In genomic region chr15:96392878-96393277, GRCm38 (mm10) we compare ENCODE assay signal across 22 mouse cellular contexts.
DNase-seq lines count a peak whose midpoint lies in the region; ATAC-seq and TF ChIP-seq lines count a peak whose summit lies in the region.
"Had no signal": no experiment of that assay in that cellular context is flagged by ENCODE, and none has a peak within 500 bp of the region (broad histone marks: within the 10 kb centered on the region; RNA-seq: fewer than 3 reads in every experiment).

No protein-coding gene starts in this region.

- DNase-seq in lung, postnatal 0 days (ENCODE audit: low spot score) = peak; percentile 54
- no peak for DNase-seq in lung, postnatal 25 days (ENCODE audit: low spot score)
- DNase-seq in ES-E14 (ENCODE audit: low read depth, low spot score) = no peak
- peak; percentile 11 for DNase-seq in induced T-regulatory cell, adult 2 months (ENCODE audit: low read depth)
- no peak for DNase-seq in natural killer cell, adult 2 months (ENCODE audit: low spot score in 2 of 2)
- DNase-seq in left cerebral cortex, adult 8-10 months (ENCODE audit: low spot score in 2 of 2) = no peak
- DNase-seq: adrenal gland, adult 8-10 months; cerebellum, adult 11-12 months; gastrocnemius, postnatal 14 days; heart, postnatal 14 days; kidney, postnatal 36 days; layer of hippocampus, adult 9-11 months; liver; lung, postnatal 36 days; right cerebral cortex, postnatal 14 days had no signal

- WGBS in intestine, postnatal 0 days = 89% methylated on average over 3 of the region's 3 CpGs
- 94% methylated on average over 3 of the region's 3 CpGs for WGBS in intestine, embryonic 15.5 days
- 85% methylated on average over 3 of the region's 3 CpGs for WGBS in lung, postnatal 0 days

- H3K4me1 ChIP-seq in intestine, postnatal 0 days (replicated peaks; ENCODE audit: control insufficient read depth, insufficient read depth, low read length) = no peaks in the 10 kb centered on the region
- no peaks in the 10 kb centered on the region for H3K4me1 ChIP-seq in intestine, embryonic 15.5 days (replicated peaks)
- 0 out of 2 replicates have a peak, but pooled peaks cover 3% of the 10 kb centered on the region for H3K4me1 ChIP-seq in lung, postnatal 0 days (ENCODE audit: insufficient read depth, low read depth, low read length)
- no peaks in the 10 kb centered on the region for H3K4me1 ChIP-seq in ES-E14 (ENCODE audit: control insufficient read depth in 2 of 2, insufficient read depth in 2 of 2, low read length in 2 of 2, poor library complexity in 1 of 2)
- H3K4me1 ChIP-seq: forebrain, embryonic 13.5 days; hindbrain, embryonic 12.5 days; limb, embryonic 10.5 days had no signal

- TF ChIP-seq EP300 in lung, postnatal 0 days (IDR thresholded peaks at IDR 0.05) = no peak

- no peak overlapping the region for H3K9ac ChIP-seq in intestine, postnatal 0 days (ENCODE audit: low read depth, low read length)
- H3K9ac ChIP-seq in intestine, embryonic 15.5 days = no peak overlapping the region
- H3K9ac ChIP-seq in lung, postnatal 0 days (replicated peaks; ENCODE audit: low read depth) = no peak overlapping the region
- no peak overlapping the region for H3K9ac ChIP-seq in ES-E14 (ENCODE audit: insufficient read depth, low read depth, low read length, poor library complexity, severe bottlenecking)
- H3K9ac ChIP-seq: forebrain, embryonic 13.5 days; heart, embryonic 13.5 days; hindbrain, embryonic 12.5 days had no signal

- no peak for ATAC-seq in intestine, postnatal 0 days
- no peak for ATAC-seq in intestine, embryonic 15.5 days
- ATAC-seq in lung, postnatal 0 days = no peak
- ATAC-seq: forebrain, embryonic 13.5 days; inflammation-experienced regulatory T-cells, adult 6 months had no signal

- no peaks in the 10 kb centered on the region for H3K9me3 ChIP-seq in intestine, postnatal 0 days (ENCODE audit: control insufficient read depth)
- no peaks in the 10 kb centered on the region for H3K9me3 ChIP-seq in intestine, embryonic 15.5 days
- H3K9me3 ChIP-seq in lung, postnatal 0 days (ENCODE audit: low read length) = no peaks in the 10 kb centered on the region
- H3K9me3 ChIP-seq in ES-E14 (ENCODE audit: control insufficient read depth, insufficient read depth, low read depth, low read length) = no peaks in the 10 kb centered on the region
- H3K9me3 ChIP-seq: forebrain, embryonic 13.5 days; heart, embryonic 13.5 days; hindbrain, embryonic 12.5 days; limb, embryonic 10.5 days had no signal

- peak; percentile 12; the same call in 1 of the 2 replicates for TF ChIP-seq CTCF in intestine, postnatal 0 days (IDR thresholded peaks at IDR 0.05; ENCODE audit: low read depth)
- TF ChIP-seq CTCF in lung, postnatal 0 days (IDR thresholded peaks at IDR 0.05) = 0 out of 2 replicates have a peak, but pooled peaks have one; percentile 23

- peaks cover 56% of the 10 kb centered on the region for H3K36me3 ChIP-seq in intestine, postnatal 0 days (ENCODE audit: control insufficient read depth, insufficient read depth)
- H3K36me3 ChIP-seq in intestine, embryonic 15.5 days = peaks cover 28% of the 10 kb centered on the region
- peaks cover 11% of the 10 kb centered on the region for H3K36me3 ChIP-seq in lung, postnatal 0 days (ENCODE audit: insufficient read depth, low read length)
- H3K36me3 ChIP-seq in ES-E14 (ENCODE audit: control insufficient read depth, insufficient read depth, low read length, poor library complexity, severe bottlenecking) = peaks cover 5% of the 10 kb centered on the region; the same call in 1 of the 2 replicates

- H3K4me2 ChIP-seq in intestine, postnatal 0 days (replicated peaks; ENCODE audit: low read depth) = no peak overlapping the region
- H3K4me2 ChIP-seq in intestine, embryonic 15.5 days (replicated peaks) = no peak overlapping the region
- no peak overlapping the region for H3K4me2 ChIP-seq in lung, postnatal 0 days (replicated peaks; ENCODE audit: low read depth, low read length)
- H3K4me2 ChIP-seq: forebrain, embryonic 13.5 days; heart, embryonic 13.5 days; hindbrain, embryonic 12.5 days had no signal

- H3K27me3 ChIP-seq in intestine, postnatal 0 days (replicated peaks; ENCODE audit: control insufficient read depth, insufficient read depth, low read length) = no peaks in the 10 kb centered on the region
- no peaks in the 10 kb centered on the region for H3K27me3 ChIP-seq in intestine, embryonic 15.5 days (replicated peaks)
- no peaks in the 10 kb centered on the region for H3K27me3 ChIP-seq in lung, postnatal 0 days (replicated peaks; ENCODE audit: insufficient read depth, low read length)
- H3K27me3 ChIP-seq: forebrain, embryonic 13.5 days; heart, embryonic 13.5 days; hindbrain, embryonic 12.5 days had no signal

- no peak overlapping the region for H3K27ac ChIP-seq in intestine, postnatal 0 days (ENCODE audit: low read depth, low read length)
- H3K27ac ChIP-seq in intestine, embryonic 15.5 days = no peak overlapping the region
- H3K27ac ChIP-seq in lung, postnatal 0 days (ENCODE audit: low read length) = no peak overlapping the region
- H3K27ac ChIP-seq in ES-E14 (ENCODE audit: insufficient read depth, low read depth, low read length, poor library complexity, severe bottlenecking) = no peak overlapping the region
- H3K27ac ChIP-seq: forebrain, embryonic 13.5 days; heart, embryonic 13.5 days; hindbrain, embryonic 12.5 days; limb, embryonic 10.5 days had no signal

- no peak overlapping the region for H3K4me3 ChIP-seq in intestine, postnatal 0 days (ENCODE audit: low read depth, low read length)
- no peak overlapping the region for H3K4me3 ChIP-seq in intestine, embryonic 15.5 days (replicated peaks)
- H3K4me3 ChIP-seq in lung, postnatal 0 days (ENCODE audit: low read depth, low read length) = no peak overlapping the region
- H3K4me3 ChIP-seq in ES-E14 (ENCODE audit: insufficient read depth in 1 of 2, low read depth in 1 of 2, low read length in 2 of 2, poor library complexity in 1 of 2, severe bottlenecking in 1 of 2) = no peak overlapping the region
- H3K4me3 ChIP-seq: forebrain, embryonic 13.5 days; heart, embryonic 13.5 days; hindbrain, embryonic 12.5 days; limb, embryonic 10.5 days had no signal

- in situ Hi-C loops in ES-E14 (cut with MboI; ENCODE audit: low sequenced_read_pairs in 2 of 2, unreplicated experiment in 2 of 2) = no loop called here

TF ChIP-seq in ES-E14, 5 proteins besides CTCF, POLR2A, EP300 and RAD21:
- no peak for TF ChIP-seq CHD2 (IDR thresholded peaks at IDR 0.05; ENCODE audit: low read depth, low read length)
- no peak for TF ChIP-seq HCFC1 (IDR thresholded peaks at IDR 0.05; ENCODE audit: borderline replicate concordance, insufficient read depth, low read length)
- TF ChIP-seq MAFK (IDR thresholded peaks at IDR 0.05; ENCODE audit: insufficient read depth, low read depth, low read length) = no peak
- 0 out of 2 replicates have a peak, but pooled peaks have one; percentile 17 for TF ChIP-seq ZNF384 (IDR thresholded peaks at IDR 0.05; ENCODE audit: low read depth, low read length)
- TF ChIP-seq ZC3H11A (IDR thresholded peaks at IDR 0.05; ENCODE audit: borderline replicate concordance, low read depth, low read length) = no peak
TF ChIP-seq in ES-E14: peak in this region for 1.

Comparison
In these comparisons a context has a peak if more than half of its experiments do, and no peak if none do; other contexts are left out.
1. DNase-seq: peak in lung, postnatal 0 days (single experiment) and induced T-regulatory cell, adult 2 months (single experiment); none in lung, postnatal 25 days (single experiment), ES-E14 (single experiment), natural killer cell, adult 2 months (0 of 2) and left cerebral cortex, adult 8-10 months (0 of 2).